Mouse (Mus musculus): ENCODE data around the gene Tnfrsf21. TPM values are rescaled to one million over a fixed set of nuclear protein-coding genes. Genes with fewer than 3 reads are reported as not detected.

The Tnfrsf21 gene
- polyA plus RNA-seq (2021; fragmentation: Nextera tagmentation), result 27.7 and 31.8 TPM in 2 replicates
- long read RNA-seq, experiment 1, transcript Tnfrsf21-201 (6 exons, 3,627 nt), result major isoform, 189 of 210 reads
- long read RNA-seq, experiment 1, partial matches to known transcripts, result 20 of 210 reads
- long read RNA-seq, experiment 1, other reads (novel, unspliced or antisense), result 1 of 210 reads
- long read RNA-seq, experiment 2, transcript Tnfrsf21-201 (6 exons, 3,627 nt), result major isoform, 16 of 31 reads
- long read RNA-seq, experiment 2, partial matches to known transcripts, result 14 of 31 reads
- long read RNA-seq, experiment 2, other reads (novel, unspliced or antisense), result 0 of 31 reads

DNA sequence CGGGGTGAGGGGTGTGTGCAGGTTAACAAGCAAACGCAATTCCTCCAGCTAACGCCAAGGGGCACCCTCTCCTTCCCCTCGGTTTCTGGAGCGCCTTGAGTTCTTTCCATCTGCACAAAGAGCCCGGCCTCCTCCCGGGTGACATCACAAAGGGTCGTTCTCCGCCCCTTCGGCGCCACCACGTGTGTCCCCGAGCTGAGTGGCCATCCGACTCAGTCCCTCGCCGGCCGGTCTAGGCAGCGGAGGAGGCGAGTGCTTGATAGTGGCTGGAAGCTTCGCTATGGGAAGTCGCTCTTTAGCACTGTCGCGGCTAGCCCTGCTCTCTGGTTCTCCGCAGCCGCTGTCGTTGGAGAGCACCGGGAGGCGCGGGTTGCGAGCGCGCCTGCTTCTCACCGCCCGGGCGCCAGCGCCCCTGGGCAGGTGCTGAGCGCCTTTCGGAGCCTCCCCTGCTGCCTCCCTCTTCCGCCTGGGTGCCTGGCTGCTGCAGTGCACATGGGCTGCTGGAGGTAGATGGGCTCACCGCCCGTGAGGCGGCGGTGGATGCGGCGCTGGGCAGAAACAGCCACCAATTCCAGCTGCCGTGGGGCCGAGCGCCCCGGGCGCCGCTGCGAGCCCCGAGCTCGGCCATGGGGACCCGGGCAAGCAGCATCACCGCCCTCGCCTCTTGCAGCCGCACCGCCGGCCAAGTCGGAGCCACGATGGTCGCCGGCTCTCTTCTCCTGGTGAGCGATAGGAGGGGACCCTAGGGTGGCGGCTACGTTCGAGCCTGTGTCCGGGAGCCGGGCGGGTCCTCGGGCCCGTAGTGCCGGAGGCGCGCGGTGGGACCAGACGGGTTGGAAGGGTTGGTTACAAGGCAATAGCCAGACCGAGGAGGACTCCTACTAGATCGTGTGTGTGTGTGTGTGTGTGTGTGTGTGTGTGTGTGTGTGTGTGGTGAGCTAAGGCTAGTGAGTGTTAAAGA, at the start of gene Tnfrsf21:
TSS of gene Tnfrsf21 (plus strand) at position 185 of the 961 bp plus-strand sequence.

Other genes with a start within 250 kb of the Tnfrsf21 start
- 1.3 and 4.9 TPM in 2 replicates for gene Cd2ap, start 139.9 kb upstream of the Tnfrsf21 start, polyA plus RNA-seq (2021; fragmentation: Nextera tagmentation)